Mouse (Mus musculus) hindbrain, embryonic 10.5 days (tissue): ENCODE data around the gene Nkapl. TPM values are rescaled to one million over a fixed set of nuclear protein-coding genes. Genes with fewer than 3 reads are reported as not detected.

Experiments
- DNase-seq: peaks from one replicate; pipeline ENCODE4 v3.0.0-alpha.2; 2017; ENCODE audit warnings: low spot score
- H3K27ac ChIP-seq: fragments of 300-500 bp; sonication (generic); 2 replicates; pipeline ENCODE4 v1.5.1; 2016; ENCODE audit warnings: mild to moderate bottlenecking, moderate library complexity
- H3K27me3 ChIP-seq: fragments of 300-500 bp; sonication (generic); 2 replicates; pipeline ENCODE4 v1.6.1; 2016; ENCODE audit warnings: mild to moderate bottlenecking; ENCODE audit not compliant: poor library complexity, insufficient read depth, severe bottlenecking
- H3K36me3 ChIP-seq: fragments of 300-500 bp; sonication (generic); 2 replicates; pipeline ENCODE4 v1.6.1; 2016; ENCODE audit warnings: mild to moderate bottlenecking, moderate library complexity
- H3K4me1 ChIP-seq: fragments of 300-500 bp; sonication (generic); replicated peaks from 2 replicates; pipeline ENCODE4 v1.6.1; 2016; ENCODE audit warnings: mild to moderate bottlenecking
- H3K4me3 ChIP-seq: fragments of 300-500 bp; sonication (generic); 2 replicates; pipeline ENCODE4 v1.5.1; 2016; ENCODE audit warnings: mild to moderate bottlenecking, moderate library complexity
- H3K9me3 ChIP-seq: fragments of 300-500 bp; sonication (generic); 2 replicates; pipeline ENCODE4 v1.6.1; 2016; ENCODE audit warnings: mild to moderate bottlenecking, moderate library complexity
- WGBS: fragments of 180-500 bp; shearing (Covaris S2); methylation state at CpG from one replicate; pipeline ENCODE4 v1.1.7; 2016; 5-methylcytosine and 5-hydroxymethylcytosine counted together
- microRNA counts: library from miRNA; unstranded; fragments of <30 nt; microRNA quantifications from one replicate; lab custom pipeline; 2017
- polyA plus RNA-seq: library from polyadenylated mRNA; unstranded; fragments of >200 nt; fragmentation: Nextera tagmentation; extraction: Ambion mirVana; gene quantifications from 2 replicates; pipeline ENCODE4 v1.2.1, GENCODE M21; 2016

Gene Nkapl
- polyA plus RNA-seq, 1 experiment from 2014 or later, result 2.0 TPM

- Histone ChIP-seq H3K27ac (no peak overlapping the region), H3K4me1 (peaks cover 9% of the 10 kb centered on the region; the same call in 1 of the 2 replicates), H3K4me3 (no peak overlapping the region), H3K27me3 (no peaks in the 10 kb centered on the region), H3K36me3 (no peaks in the 10 kb centered on the region), H3K9me3 (no peaks in the 10 kb centered on the region)
- 80% methylated on average over 6 of the region's 6 CpGs for whole genome bisulfite sequencing
- no peak for DNase-seq
These were observed 50.9 kb downstream of the Nkapl start for GRCm38 (mm10) chr13:21417298-21418010.

MicroRNA genes within 50 kb of the gene (microRNA counts, 519-probe panel; counts per million panel counts)
- 1,778 counts per million, percentile 78 among the panel's probes with 10 or more counts for microRNA mmu-miR-1896 (lab: Ali Mortazavi, UCI)

Other genes with a start within 250 kb of the Nkapl start
- gene Gpx5, start 175.8 kb downstream of the Nkapl start, polyA plus RNA-seq, result not detected in 2 replicates
- 0.12 TPM in 1 of 2 replicates, not detected in the other for gene Gpx6, start 156.4 kb downstream of the Nkapl start, polyA plus RNA-seq
- not detected in 2 replicates for gene Olfr1367, start 121.6 kb downstream of the Nkapl start, polyA plus RNA-seq
- 16.9 and 20.2 TPM in 2 replicates for gene Zscan12, start 105.7 kb downstream of the Nkapl start, polyA plus RNA-seq
- 76.8 and 87.6 TPM in 2 replicates for gene Zkscan3, start 65.8 kb downstream of the Nkapl start, polyA plus RNA-seq
- 4.3 and 5.5 TPM in 2 replicates for gene Pgbd1, start 27.5 kb downstream of the Nkapl start, polyA plus RNA-seq
- gene Zscan26, start 14.8 kb downstream of the Nkapl start, polyA plus RNA-seq, result 20.6 and 23.6 TPM in 2 replicates
- 4.2 and 4.4 TPM in 2 replicates for gene Zkscan4, start 10.4 kb upstream of the Nkapl start, polyA plus RNA-seq
- gene Gm10065, start 10.9 kb upstream of the Nkapl start, polyA plus RNA-seq, result 1.7 TPM in 1 of 2 replicates, not detected in the other
- gene AK157302, start 26.7 kb upstream of the Nkapl start, polyA plus RNA-seq, result 0.16 and 0.39 TPM in 2 replicates
- 5.3 and 6.4 TPM in 2 replicates for gene Gm11273, start 32.9 kb upstream of the Nkapl start, polyA plus RNA-seq
- 5.0 and 6.7 TPM in 2 replicates for gene Zkscan8, start 62.6 kb upstream of the Nkapl start, polyA plus RNA-seq
- gene Olfr1366, start 74.3 kb upstream of the Nkapl start, polyA plus RNA-seq, result 0.29 TPM in 1 of 2 replicates, not detected in the other
- gene Olfr1535, start 91.4 kb upstream of the Nkapl start, polyA plus RNA-seq, result not detected in 2 replicates
- gene Olfr1364, start 113.2 kb upstream of the Nkapl start, polyA plus RNA-seq, result not detected in 2 replicates
- gene Olfr1362, start 145.5 kb upstream of the Nkapl start, polyA plus RNA-seq, result not detected in 2 replicates
- not detected in 2 replicates for gene Olfr11, start 174.0 kb upstream of the Nkapl start, polyA plus RNA-seq
- not detected in 2 replicates for gene Olfr1361, start 194.9 kb upstream of the Nkapl start, polyA plus RNA-seq
- not detected in 2 replicates for gene Olfr1360, start 208.9 kb upstream of the Nkapl start, polyA plus RNA-seq
- not detected in 2 replicates for gene Olfr1359, start 229.6 kb upstream of the Nkapl start, polyA plus RNA-seq
- gene Hist1h2bl, start 247.6 kb upstream of the Nkapl start, polyA plus RNA-seq, result 2.2 TPM in 1 of 2 replicates, not detected in the other
- gene Hist1h2ai, start 247.9 kb upstream of the Nkapl start, polyA plus RNA-seq, result 16.6 and 22.9 TPM in 2 replicates
- gene Hist1h3h, start 249.2 kb upstream of the Nkapl start, polyA plus RNA-seq, result 12.7 and 15.7 TPM in 2 replicates